Mouse (Mus musculus) heart, postnatal 14 days (tissue): ENCODE measurements around the gene Abhd12b. TPM values are rescaled to one million over a fixed set of nuclear protein-coding genes. Genes with fewer than 3 reads are reported as not detected.
"Not testable (repeated sequence)": the region's sequence is repeated elsewhere in the genome, so short reads cannot be mapped to it uniquely, and the experiment has no call there.

Source experiments
- DNase-seq, 2 experiments: peaks; one replicate each; pipeline ENCODE4 v3.0.0; 2021 to 2022
- intact Hi-C: fragments of 180-260 bp; cut with DNase I; formaldehyde crosslinking; loops from one replicate; pipeline ENCODE4 v1.15.1; 2025
- total RNA-seq, 2 experiments: library from RNA; stranded (reverse); gene quantifications; 2 replicates each; pipeline ENCODE4 v1.2.3; 2021

Abhd12b gene
- total RNA-seq, 2 experiments from 2014 or later: not detected

GRCm38 (mm10) chr12:70136185-70136756 lies 17.7 kb upstream of the Abhd12b start:
- DNase-seq: no peak
- intact Hi-C loops: no loop called here

DNA sequence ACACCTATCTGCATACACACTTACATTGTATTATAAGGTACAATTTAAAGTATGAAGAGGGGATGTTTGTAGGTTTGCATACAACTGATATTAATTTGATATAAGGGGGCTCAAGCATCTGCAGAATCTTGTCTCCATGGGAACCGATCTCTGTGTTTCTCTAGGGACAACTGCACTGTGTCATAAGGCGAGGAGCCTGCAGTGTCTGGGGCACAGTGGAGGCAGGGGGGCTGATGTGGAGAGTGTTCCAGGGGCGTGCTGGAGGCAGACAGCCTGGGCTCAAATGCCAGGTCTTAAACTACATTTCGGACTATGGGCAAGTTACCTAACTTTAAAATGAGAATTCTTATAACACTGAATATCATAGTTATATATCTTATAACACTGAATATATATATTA lies 16.8 kb upstream of the Abhd12b start:
- intact Hi-C loops: no loop called here
- no peak for DNase-seq

DNA sequence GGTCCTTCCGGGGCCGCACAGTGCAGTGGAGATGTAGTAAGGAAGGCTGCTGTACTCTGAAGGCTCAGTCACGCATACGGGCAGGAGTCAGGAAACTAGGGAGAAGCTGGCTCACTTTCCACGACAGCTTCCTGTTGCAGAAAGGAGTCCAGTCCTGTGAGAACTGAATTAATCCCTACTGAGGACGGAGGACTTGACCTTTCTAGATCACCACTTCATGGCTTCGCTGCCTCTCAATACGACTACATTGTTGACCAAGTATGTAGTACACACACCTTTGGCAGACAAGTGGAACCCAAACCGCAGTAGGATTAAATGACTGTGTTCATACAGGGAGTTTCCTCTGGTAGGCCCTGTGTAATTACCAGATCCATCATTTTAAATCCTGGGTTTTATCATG lies 16.3 kb upstream of the Abhd12b start:
- intact Hi-C loops: no loop called here
- no peak for DNase-seq

- intact Hi-C loops: loop anchor here (10.0 kb wide), 1 partner anchor 385 kb away; no protein-coding TSS in a partner anchor
- no peak for DNase-seq
These were observed 14.1 kb upstream of the Abhd12b start for GRCm38 (mm10) chr12:70139871-70140270.

GRCm38 (mm10) chr12:70140542-70140941 lies 13.4 kb upstream of the Abhd12b start:
- DNase-seq: no peak
- intact Hi-C loops: loop anchor here (10.0 kb wide), 1 partner anchor 386 kb away; no protein-coding TSS in a partner anchor

DNA sequence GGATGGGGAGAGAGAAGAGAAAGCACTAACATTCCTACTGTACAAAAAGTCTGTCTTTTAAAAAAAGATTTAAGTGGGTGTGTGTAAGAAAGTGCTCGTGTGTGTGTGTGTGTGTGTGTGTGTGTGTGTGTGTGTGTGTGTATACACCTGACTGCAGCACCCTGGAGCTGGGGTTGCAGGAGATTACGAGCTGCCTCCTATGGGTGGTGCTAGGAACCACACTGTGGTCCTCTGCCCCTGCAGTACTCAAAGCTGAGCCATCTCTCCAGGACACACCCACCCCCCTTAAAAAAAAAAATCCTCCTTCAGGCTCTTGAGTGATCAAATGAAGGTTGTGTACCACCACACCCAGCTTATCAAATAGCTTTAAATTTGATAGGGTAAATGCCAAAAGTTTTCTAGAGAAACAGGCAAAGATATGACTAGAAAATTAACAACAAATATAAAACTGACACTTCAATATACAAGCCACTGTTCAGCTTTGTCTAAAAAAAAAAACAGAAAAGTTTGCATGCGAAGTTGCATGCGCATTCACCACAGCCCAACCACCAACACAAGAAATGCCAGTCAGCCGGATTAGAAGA lies 12.9 kb upstream of the Abhd12b start:
- no peak for DNase-seq
- intact Hi-C loops: loop anchor here (10.0 kb wide), 1 partner anchor 386 kb away; no protein-coding TSS in a partner anchor

DNA sequence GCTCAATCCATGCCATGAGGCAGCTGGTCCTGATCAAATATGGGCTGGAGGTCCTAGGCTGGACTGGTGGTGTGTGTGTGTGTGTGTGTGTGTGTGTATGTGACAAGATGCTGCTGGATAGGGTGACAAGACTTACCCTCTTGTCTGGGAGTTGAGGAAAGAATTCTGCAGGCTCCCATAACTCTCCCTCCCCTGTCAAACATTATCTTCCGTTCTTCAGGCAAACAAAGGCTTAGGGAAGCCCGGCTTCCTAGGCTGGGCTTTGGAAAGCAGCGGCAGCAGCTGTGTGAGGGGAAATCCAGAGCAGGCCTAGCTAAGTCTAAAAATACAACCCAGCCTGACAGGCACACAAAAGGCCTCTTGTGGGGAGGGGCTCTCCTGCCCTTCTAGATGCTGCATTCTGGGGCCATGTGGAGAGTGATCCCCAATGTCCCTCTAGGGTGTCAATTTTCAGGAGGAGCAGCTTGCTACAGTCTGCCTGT lies 9.8 kb upstream of the Abhd12b start:
- intact Hi-C loops: loop anchor here (10.0 kb wide), 1 partner anchor 389 kb away; no protein-coding TSS in a partner anchor
- DNase-seq: peak; percentile 26 to 35

DNA sequence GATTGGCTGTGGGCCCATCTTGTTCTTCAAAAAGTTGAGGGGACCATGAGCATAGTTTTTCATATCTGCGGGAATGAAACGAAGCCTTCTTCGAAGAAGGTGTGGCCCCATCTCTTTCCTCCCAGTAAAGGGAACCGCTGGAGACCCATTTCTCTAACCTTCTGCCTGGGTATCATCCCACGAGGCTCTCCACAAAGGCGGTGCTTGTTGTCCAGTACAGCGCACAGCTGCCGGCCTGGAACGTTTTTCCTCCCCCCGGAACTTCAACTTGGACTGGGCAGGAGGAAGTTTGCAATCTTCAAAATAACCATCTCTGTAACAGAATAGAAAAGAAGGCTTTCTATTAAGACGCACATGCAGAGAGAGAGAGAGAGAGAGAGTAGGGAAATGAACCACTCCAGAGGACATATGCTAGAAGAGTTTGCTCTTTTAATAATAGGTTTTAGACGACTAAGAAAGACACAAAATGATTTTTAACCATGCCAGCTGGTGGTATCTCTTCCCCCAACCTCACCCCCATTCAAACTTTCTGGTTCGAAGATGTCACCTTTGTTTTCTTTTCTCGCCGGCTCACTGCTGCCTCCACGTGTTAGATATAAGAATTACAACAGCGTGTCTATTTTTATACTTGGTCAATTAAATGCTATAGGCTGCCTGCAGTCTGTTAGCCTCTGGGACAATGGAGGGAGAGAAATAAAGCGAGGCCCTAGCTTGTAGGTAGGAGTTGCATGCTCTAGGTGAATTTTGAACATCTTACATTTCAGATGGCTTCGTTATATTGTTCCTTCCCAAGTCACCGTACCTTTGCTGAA lies 9.1 kb upstream of the Abhd12b start:
- peak; percentile 55 to 79 for DNase-seq
- intact Hi-C loops: loop anchor here (5.0 to 10.0 kb wide), 4 partner anchors 33 to 390 kb away; partner anchors contain the start of gene Nin

GRCm38 (mm10) chr12:70145586-70145985 lies 8.4 kb upstream of the Abhd12b start:
- no peak for DNase-seq
- intact Hi-C loops: loop anchor here (5.0 to 10.0 kb wide), 4 partner anchors 33 to 391 kb away; partner anchors contain the start of gene Nin

- intact Hi-C loops: loop anchor here (5.0 to 10.0 kb wide), 4 partner anchors 36 to 393 kb away; partner anchors contain the start of gene Nin
- DNase-seq: peak in 1 of 2 experiments; percentile 18
These were observed 5.8 kb upstream of the Abhd12b start for GRCm38 (mm10) chr12:70147986-70148630.

DNA sequence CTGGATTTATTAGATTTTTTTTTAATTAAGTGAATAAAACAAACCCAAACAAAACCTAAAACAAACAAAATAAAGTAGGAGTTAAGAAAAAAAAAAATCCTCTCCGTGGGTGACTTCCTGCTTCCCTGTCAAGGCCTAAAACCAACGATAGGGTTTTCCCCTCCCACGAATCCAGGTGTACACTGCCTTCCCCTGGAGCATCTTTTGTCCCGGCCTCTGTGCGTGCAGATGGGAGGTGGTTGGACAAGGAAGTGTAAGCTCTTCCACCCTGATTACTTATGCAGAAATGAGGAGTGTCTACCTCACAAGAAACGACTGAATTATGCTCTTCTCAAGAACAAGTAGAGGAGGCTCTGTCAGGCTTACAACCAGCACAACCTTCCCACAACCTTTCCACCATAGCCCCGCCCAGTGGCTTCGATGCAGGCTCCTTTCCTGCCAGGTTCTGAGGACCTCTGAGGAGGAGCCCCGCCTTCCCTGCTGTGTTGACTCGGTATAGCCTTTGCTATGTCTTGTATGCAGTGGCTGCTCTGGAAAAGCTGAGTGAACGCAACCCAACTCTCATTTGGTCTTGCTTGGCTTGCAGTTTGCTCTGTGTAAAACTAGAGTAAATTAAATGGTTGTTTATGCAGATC lies 5.2 kb upstream of the Abhd12b start:
- intact Hi-C loops: loop anchor here (5.0 to 10.0 kb wide), 4 partner anchors 36 to 394 kb away; partner anchors contain the start of gene Nin

GRCm38 (mm10) chr12:70156222-70156621 lies 2.3 kb downstream of the Abhd12b start:
- DNase-seq: no peak
- intact Hi-C loops: no loop called here

More for the DNA sequence above, 5.2 kb upstream of the Abhd12b start:
- DNase-seq: peak in 1 of 2 experiments; percentile 20

GRCm38 (mm10) chr12:70157292-70158066 lies 3.5 kb downstream of the Abhd12b start:
- no peak for DNase-seq
- intact Hi-C loops: no loop called here

DNA sequence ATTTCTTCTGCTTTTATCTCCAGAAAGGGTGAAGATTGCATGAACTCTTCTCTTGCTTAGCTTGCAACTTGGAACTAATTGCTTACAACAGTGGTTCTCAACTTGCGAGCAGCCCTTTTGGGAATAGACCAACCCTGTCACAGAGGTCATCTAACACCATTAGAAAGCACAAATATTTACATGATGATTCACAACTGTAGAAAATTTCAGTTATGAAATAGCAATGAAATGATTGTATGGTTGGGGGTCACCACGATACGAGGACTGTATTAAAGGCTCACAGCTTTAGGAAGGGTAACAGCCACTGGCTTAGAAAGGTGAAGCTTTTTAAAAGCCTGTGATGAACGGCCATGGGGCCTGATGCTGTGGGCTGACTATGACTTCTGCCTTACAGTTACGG lies 7.1 kb downstream of the Abhd12b start:
- DNase-seq: no peak
- intact Hi-C loops: no loop called here

DNA sequence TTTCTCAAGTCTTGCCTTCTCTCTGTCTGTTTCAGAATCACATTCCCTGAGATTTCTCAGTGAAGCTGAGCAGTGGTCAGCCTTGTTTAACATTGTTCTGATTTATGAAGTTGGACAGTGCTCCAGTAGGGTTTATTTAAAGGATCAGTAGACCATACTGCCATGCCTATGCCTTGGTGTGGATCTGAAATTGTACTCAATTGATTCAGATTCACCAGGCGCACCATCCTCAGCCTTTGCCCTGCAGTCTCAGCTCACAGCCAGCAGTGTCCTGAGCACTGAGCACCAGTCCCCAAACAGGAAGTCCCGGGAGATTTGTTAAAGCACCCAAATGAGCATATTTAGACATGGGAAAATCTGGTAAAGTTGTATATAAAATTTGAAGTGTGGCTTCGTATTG lies 10.8 kb downstream of the Abhd12b start:
- intact Hi-C loops: no loop called here

GRCm38 (mm10) chr12:70167950-70168349 lies 14.0 kb downstream of the Abhd12b start:
- intact Hi-C loops: no loop called here
- no peak for DNase-seq

More for the DNA sequence above, 10.8 kb downstream of the Abhd12b start:
- DNase-seq: no peak

DNA sequence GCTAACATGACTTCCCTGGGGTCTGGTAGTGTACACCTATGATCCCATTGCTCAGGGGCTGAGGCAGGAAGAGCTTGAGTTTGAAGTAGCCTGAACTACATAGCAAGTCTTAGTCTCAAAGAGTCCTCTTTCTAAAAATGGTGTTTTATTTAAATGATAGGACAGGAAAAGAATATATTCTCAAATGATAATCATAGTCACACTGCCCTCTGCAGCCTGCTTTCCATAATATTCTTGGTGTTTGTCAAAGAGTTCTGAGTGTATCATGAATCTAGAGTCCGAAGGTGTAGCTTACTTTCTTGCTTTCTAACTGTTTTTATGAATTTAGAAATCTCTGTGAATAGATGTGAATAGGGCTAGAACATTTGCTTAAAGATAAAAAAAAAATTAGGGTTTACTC lies 16.0 kb downstream of the Abhd12b start:
- no peak for DNase-seq
- intact Hi-C loops: no loop called here

DNA sequence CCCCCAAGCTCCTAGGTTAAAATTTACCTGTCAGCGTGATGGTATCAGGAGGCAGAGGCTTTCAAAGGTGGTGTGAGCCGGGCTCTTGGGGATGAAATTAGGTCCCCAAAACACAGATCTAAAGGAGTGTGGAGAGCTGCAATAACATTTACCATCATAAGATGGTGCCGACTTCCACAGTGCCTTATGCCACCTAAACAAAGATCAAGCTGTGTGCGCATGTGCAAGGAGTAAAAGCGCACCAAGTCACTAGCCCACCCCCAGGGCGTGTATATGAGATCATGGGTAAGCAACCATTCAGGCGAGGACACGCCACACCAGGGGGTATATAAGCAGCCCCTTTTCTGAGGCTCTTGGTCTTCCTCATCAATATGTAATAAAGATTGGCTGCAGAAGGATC lies 29.6 kb downstream of the Abhd12b start:
- DNase-seq, intact Hi-C loops: not testable (repeated sequence)

GRCm38 (mm10) chr12:70184173-70184783 lies 30.3 kb downstream of the Abhd12b start:
- DNase-seq: no peak
- intact Hi-C loops: no loop called here
